Mouse (Mus musculus): ENCODE measurements around the gene Hnrnpul1. TPM values are rescaled to one million over a fixed set of nuclear protein-coding genes. Genes with fewer than 3 reads are reported as not detected.
A peak's percentile ranks its signal among the peaks of the same experiment; 100 is the strongest.

The Hnrnpul1 gene
- polyA plus RNA-seq, 1 experiment, result 82.5 TPM

DNA sequence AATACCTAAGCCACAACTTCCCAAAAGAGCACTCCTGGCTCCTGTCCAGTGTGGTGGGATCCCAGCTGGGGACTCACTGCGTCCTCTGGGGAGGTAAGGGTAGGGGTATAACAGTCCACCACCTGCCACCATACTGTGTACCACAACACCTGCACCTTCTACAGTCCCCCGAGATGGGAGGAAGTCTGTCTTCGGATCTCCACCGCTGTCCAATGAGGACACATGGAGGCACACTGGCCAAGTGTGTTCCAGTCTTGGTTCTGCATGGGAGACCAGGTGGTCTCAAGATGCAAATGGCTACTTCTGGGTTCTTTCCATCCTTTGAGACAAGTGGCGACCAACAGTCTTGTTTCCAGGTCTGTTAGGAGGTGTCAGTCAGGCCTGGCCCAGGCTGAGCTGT, 43.4 kb downstream of the Hnrnpul1 start:
- Histone ChIP-seq H3K27ac (ENCODE audit: control insufficient read depth, insufficient read depth, low read depth, low read length) (no peak overlapping the region), H3K4me3 (ENCODE audit: control insufficient read depth, low read depth, low read length) (no peak overlapping the region), H3K36me3 (ENCODE audit: control insufficient read depth, insufficient read depth, low read length) (peaks cover 7% of the 10 kb centered on the region), H3K27me3 (ENCODE audit: control insufficient read depth, insufficient read depth, low read length) (no peaks in the 10 kb centered on the region), H3K4me1 (ENCODE audit: control insufficient read depth, insufficient read depth, low read length) (peaks cover 11% of the 10 kb centered on the region)
- TF ChIP-seq POLR2A (IDR thresholded peaks at IDR 0.05; ENCODE audit: control insufficient read depth, low read depth, low read length), result no peak
- TF ChIP-seq CTCF (IDR thresholded peaks at IDR 0.05; ENCODE audit: control insufficient read depth, insufficient read depth, insufficient replicate concordance, low read depth, low read length), result no peak

GRCm38 (mm10) chr7:25710519-25711130, 43.9 kb downstream of the Hnrnpul1 start:
- no peak for TF ChIP-seq POLR2A (IDR thresholded peaks at IDR 0.05; ENCODE audit: control insufficient read depth, low read depth, low read length)
- H3K4me1 ChIP-seq (ENCODE audit: control insufficient read depth, insufficient read depth, low read length), result peaks cover 14% of the 10 kb centered on the region
- H3K27ac ChIP-seq (ENCODE audit: control insufficient read depth, insufficient read depth, low read depth, low read length), result no peak overlapping the region
- H3K27me3 ChIP-seq (ENCODE audit: control insufficient read depth, insufficient read depth, low read length), result no peaks in the 10 kb centered on the region
- no peak overlapping the region for H3K4me3 ChIP-seq (ENCODE audit: control insufficient read depth, low read depth, low read length)
- peaks cover 4% of the 10 kb centered on the region for H3K36me3 ChIP-seq (ENCODE audit: control insufficient read depth, insufficient read depth, low read length)

GRCm38 (mm10) chr7:25709961-25710360, 44.6 kb downstream of the Hnrnpul1 start:
- Histone ChIP-seq H3K4me1 (ENCODE audit: control insufficient read depth, insufficient read depth, low read length) (peaks cover 18% of the 10 kb centered on the region), H3K27ac (ENCODE audit: control insufficient read depth, insufficient read depth, low read depth, low read length) (peak overlapping the region; percentile 27), H3K27me3 (ENCODE audit: control insufficient read depth, insufficient read depth, low read length) (no peaks in the 10 kb centered on the region), H3K36me3 (ENCODE audit: control insufficient read depth, insufficient read depth, low read length) (peaks cover under 1% of the 10 kb centered on the region), H3K4me3 (ENCODE audit: control insufficient read depth, low read depth, low read length) (no peak overlapping the region)
- TF ChIP-seq POLR2A (IDR thresholded peaks at IDR 0.05; ENCODE audit: control insufficient read depth, low read depth, low read length) (no peak), CTCF (IDR thresholded peaks at IDR 0.05; ENCODE audit: control insufficient read depth, insufficient read depth, insufficient replicate concordance, low read depth, low read length) (no peak)

DNA sequence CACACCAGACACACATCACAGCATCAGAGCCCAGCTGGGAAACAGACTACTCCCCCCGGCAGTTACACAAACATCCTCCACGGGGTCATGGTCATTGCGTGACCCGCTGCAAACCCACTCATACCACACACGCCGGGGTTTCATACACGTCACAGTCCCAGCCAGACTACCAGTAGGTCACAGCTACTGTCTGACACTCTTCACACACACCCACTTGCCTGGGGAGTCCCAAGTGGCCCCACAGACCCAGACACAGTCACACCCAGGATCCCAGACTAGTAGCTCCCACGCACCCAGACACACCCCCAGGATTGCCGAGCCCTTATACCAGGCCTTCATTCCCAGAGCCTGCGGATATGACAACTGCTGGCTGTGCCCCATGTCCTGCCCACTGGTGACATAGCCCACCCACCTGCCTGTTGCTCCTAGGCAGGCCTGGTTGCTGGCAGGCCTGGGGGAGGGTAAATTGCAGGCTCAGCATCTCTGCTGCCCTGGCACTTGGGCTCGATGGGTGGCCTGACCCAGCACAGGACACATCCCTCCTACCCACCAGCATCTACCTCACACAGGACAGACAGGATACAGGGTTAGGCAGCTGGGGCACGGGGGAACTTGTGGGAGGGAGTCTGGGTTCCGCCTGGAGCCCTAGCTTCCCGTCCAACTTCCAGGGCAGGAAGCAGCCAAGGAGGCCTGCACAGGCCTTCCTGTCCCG, 46.8 kb downstream of the Hnrnpul1 start:
- H3K27ac ChIP-seq (ENCODE audit: control insufficient read depth, insufficient read depth, low read depth, low read length), result peak overlapping the region; percentile 77
- H3K36me3 ChIP-seq (ENCODE audit: control insufficient read depth, insufficient read depth, low read length), result no peaks in the 10 kb centered on the region; the same call in 1 of the 2 replicates
- TF ChIP-seq CTCF (IDR thresholded peaks at IDR 0.05; ENCODE audit: control insufficient read depth, insufficient read depth, insufficient replicate concordance, low read depth, low read length), result no peak
- TF ChIP-seq POLR2A (IDR thresholded peaks at IDR 0.05; ENCODE audit: control insufficient read depth, low read depth, low read length), result no peak
- H3K4me1 ChIP-seq (ENCODE audit: control insufficient read depth, insufficient read depth, low read length), result peaks cover 19% of the 10 kb centered on the region
- H3K4me3 ChIP-seq (ENCODE audit: control insufficient read depth, low read depth, low read length), result no peak overlapping the region
- no peaks in the 10 kb centered on the region for H3K27me3 ChIP-seq (ENCODE audit: control insufficient read depth, insufficient read depth, low read length)

- Histone ChIP-seq H3K4me3 (ENCODE audit: control insufficient read depth, low read depth, low read length) (no peak overlapping the region), H3K4me1 (ENCODE audit: control insufficient read depth, insufficient read depth, low read length) (peaks cover 19% of the 10 kb centered on the region), H3K27ac (ENCODE audit: control insufficient read depth, insufficient read depth, low read depth, low read length) (peak overlapping the region; percentile 19; the same call in 1 of the 2 replicates), H3K27me3 (ENCODE audit: control insufficient read depth, insufficient read depth, low read length) (no peaks in the 10 kb centered on the region), H3K36me3 (ENCODE audit: control insufficient read depth, insufficient read depth, low read length) (no peaks in the 10 kb centered on the region)
- TF ChIP-seq CTCF (IDR thresholded peaks at IDR 0.05; ENCODE audit: control insufficient read depth, insufficient read depth, insufficient replicate concordance, low read depth, low read length) (no peak), POLR2A (IDR thresholded peaks at IDR 0.05; ENCODE audit: control insufficient read depth, low read depth, low read length) (no peak)
Observed at GRCm38 (mm10) chr7:25706578-25707170, 47.9 kb downstream of the Hnrnpul1 start.

GRCm38 (mm10) chr7:25705801-25706251, 48.7 kb downstream of the Hnrnpul1 start:
- Histone ChIP-seq H3K27ac (ENCODE audit: control insufficient read depth, insufficient read depth, low read depth, low read length) (0 out of 2 replicates have a peak overlapping the region, but pooled peaks have one; percentile 14), H3K27me3 (ENCODE audit: control insufficient read depth, insufficient read depth, low read length) (no peaks in the 10 kb centered on the region), H3K4me1 (ENCODE audit: control insufficient read depth, insufficient read depth, low read length) (peaks cover 20% of the 10 kb centered on the region), H3K4me3 (ENCODE audit: control insufficient read depth, low read depth, low read length) (no peak overlapping the region), H3K36me3 (ENCODE audit: control insufficient read depth, insufficient read depth, low read length) (no peaks in the 10 kb centered on the region)
- TF ChIP-seq POLR2A (IDR thresholded peaks at IDR 0.05; ENCODE audit: control insufficient read depth, low read depth, low read length) (no peak), CTCF (IDR thresholded peaks at IDR 0.05; ENCODE audit: control insufficient read depth, insufficient read depth, insufficient replicate concordance, low read depth, low read length) (no peak)

DNA sequence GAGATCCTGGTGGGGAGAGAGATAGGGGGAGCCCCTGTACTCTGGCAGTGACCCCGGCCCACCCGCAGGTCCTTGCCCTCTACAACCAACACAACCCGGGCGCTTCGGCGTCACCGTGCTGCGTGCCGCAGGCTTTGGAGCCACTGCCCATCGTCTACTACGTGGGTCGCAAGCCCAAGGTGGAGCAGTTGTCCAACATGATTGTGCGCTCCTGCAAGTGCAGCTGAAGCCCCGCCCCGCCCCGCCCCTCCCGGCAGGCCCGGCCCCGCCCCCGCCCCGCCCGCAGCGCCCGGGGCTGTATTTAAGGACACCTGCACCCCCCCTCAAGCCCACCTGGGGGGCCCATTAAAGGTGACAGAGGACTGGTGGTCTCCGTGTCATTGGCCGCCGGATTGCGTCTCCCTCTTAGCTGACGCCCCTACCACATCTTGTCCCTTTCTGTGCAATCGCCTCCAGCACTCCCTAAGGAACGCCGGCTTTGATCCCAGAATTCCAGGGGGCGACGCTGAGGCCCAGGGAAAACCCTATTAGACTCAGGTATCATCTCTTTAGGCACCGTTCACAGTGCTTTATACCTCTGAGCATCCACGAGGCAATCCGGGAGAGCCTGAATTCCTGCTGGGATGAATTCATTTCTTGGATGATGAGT, 49.7 kb downstream of the Hnrnpul1 start:
- H3K27ac ChIP-seq (ENCODE audit: control insufficient read depth, insufficient read depth, low read depth, low read length), result no peak overlapping the region
- H3K4me3 ChIP-seq (ENCODE audit: control insufficient read depth, low read depth, low read length), result no peak overlapping the region; the same call in 1 of the 2 replicates
- TF ChIP-seq POLR2A (IDR thresholded peaks at IDR 0.05; ENCODE audit: control insufficient read depth, low read depth, low read length) (no peak), CTCF (IDR thresholded peaks at IDR 0.05; ENCODE audit: control insufficient read depth, insufficient read depth, insufficient replicate concordance, low read depth, low read length) (no peak)
- peaks cover 21% of the 10 kb centered on the region for H3K4me1 ChIP-seq (ENCODE audit: control insufficient read depth, insufficient read depth, low read length)
- no peaks in the 10 kb centered on the region for H3K36me3 ChIP-seq (ENCODE audit: control insufficient read depth, insufficient read depth, low read length)
- no peaks in the 10 kb centered on the region for H3K27me3 ChIP-seq (ENCODE audit: control insufficient read depth, insufficient read depth, low read length)

All from testis, adult 2 months (tissue).